Mouse (Mus musculus) liver, adult 2 months (tissue): ENCODE measurements at regions not wholly inside any gene's neighbourhood (a gene's known extent, or its start where the extent isn't known, plus 50 kb on each side); places are given as distances from the start of the nearest gene placed in this dataset.

ENCODE experiments used
- DNase-seq: peaks from one replicate; pipeline ENCODE4 v3.0.0-alpha.2; 2011; ENCODE audit warnings: low read depth, low spot score; ENCODE audit errors: extremely low read depth
- H3K27ac ChIP-seq: fragments of 200-500 bp; replicated peaks from 2 replicates; pipeline ENCODE4 v1.5.1; 2012; ENCODE audit warnings: low read depth, mild to moderate bottlenecking, control low read depth, inconsistent platforms, low read length; ENCODE audit not compliant: insufficient read depth
- H3K27me3 ChIP-seq: fragments of 200-500 bp; 2 replicates; pipeline ENCODE4 v1.6.1; 2012; ENCODE audit warnings: mild to moderate bottlenecking, moderate library complexity, low read length, inconsistent platforms; ENCODE audit not compliant: control insufficient read depth, insufficient read depth
- H3K36me3 ChIP-seq: fragments of 200-500 bp; 2 replicates; pipeline ENCODE4 v1.6.1; 2012; ENCODE audit warnings: low read length, inconsistent platforms; ENCODE audit not compliant: control insufficient read depth, insufficient read depth
- H3K4me1 ChIP-seq: fragments of 200-500 bp; 2 replicates; pipeline ENCODE4 v1.6.1; 2011; ENCODE audit warnings: low read length; ENCODE audit not compliant: control insufficient read depth, insufficient read depth
- H3K4me3 ChIP-seq: fragments of 200-500 bp; 2 replicates; pipeline ENCODE4 v1.5.1; 2011; ENCODE audit warnings: low read depth, mild to moderate bottlenecking, control low read depth, low read length, moderate library complexity; ENCODE audit not compliant: insufficient read depth
- H3K79me2 ChIP-seq: fragments of 200-500 bp; 2 replicates; pipeline ENCODE4 v1.6.1; 2012; ENCODE audit warnings: inconsistent platforms, mild to moderate bottlenecking, low read length, moderate library complexity; ENCODE audit not compliant: control insufficient read depth, insufficient read depth
- H3K9ac ChIP-seq: fragments of 200-500 bp; 2 replicates; pipeline ENCODE4 v1.6.1; 2012; ENCODE audit warnings: low read depth, mild to moderate bottlenecking, control low read depth, inconsistent platforms, low read length
- CTCF ChIP-seq: fragments of 200-500 bp; IDR thresholded peaks from 2 replicates; pipeline ENCODE4 v1.5.1; 2011; ENCODE audit warnings: low read depth, low read length, control low read depth
- POLR2A ChIP-seq: fragments of 200-500 bp; IDR thresholded peaks from 2 replicates; pipeline ENCODE4 v1.6.1; 2011; ENCODE audit warnings: low read length, control low read depth; ENCODE audit not compliant: insufficient read depth; ENCODE audit errors: extremely low read depth
- WGBS: fragments of 180-500 bp; shearing (Covaris S2); methylation state at CpG from one replicate; pipeline ENCODE4 v1.1.7; 2018; 5-methylcytosine and 5-hydroxymethylcytosine counted together

DNA sequence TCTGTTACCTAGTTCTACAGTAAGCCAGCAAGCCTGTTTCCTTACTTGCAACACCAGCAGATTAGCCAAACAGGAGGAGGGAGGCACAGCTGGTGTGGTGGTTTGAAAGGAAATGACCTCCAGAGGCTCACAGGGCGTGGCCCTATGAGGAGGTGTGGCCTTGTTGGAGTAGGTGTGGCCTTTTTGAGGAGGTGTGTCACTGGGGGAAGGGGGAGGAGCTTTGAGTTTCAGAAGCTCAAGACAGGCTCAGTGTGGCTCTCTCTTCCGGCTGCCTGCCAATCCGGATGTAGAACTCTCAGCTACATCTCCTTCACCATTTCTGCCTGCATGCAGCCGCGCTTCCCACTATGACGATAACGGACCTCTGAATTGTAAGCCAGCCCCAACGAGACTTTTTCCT, 82.7 kb downstream of the Zfp281 start:
- no peak for DNase-seq
- 90% methylated on average over 8 of the region's 8 CpGs for WGBS
- TF ChIP-seq POLR2A = no peak

GRCm38 (mm10) chr1:136707866-136708265, 83.2 kb downstream of the Zfp281 start:
- H3K27me3 ChIP-seq = no peaks in the 10 kb centered on the region
- TF ChIP-seq CTCF (no peak), POLR2A (no peak)
- DNase-seq = no peak
- H3K4me3 ChIP-seq = no peak overlapping the region
- WGBS = 93% methylated on average over 12 of the region's 12 CpGs
- no peak overlapping the region for H3K27ac ChIP-seq
- H3K9ac ChIP-seq = no peak overlapping the region
- H3K79me2 ChIP-seq = no peaks in the 10 kb centered on the region
- no peaks in the 10 kb centered on the region; the same call in 1 of the 2 replicates for H3K4me1 ChIP-seq
- no peaks in the 10 kb centered on the region for H3K36me3 ChIP-seq

More for the DNA sequence above, 82.7 kb downstream of the Zfp281 start:
- Histone ChIP-seq H3K4me3 (no peak overlapping the region), H3K27me3 (no peaks in the 10 kb centered on the region), H3K27ac (no peak overlapping the region), H3K9ac (no peak overlapping the region), H3K4me1 (no peaks in the 10 kb centered on the region; the same call in 1 of the 2 replicates), H3K79me2 (no peaks in the 10 kb centered on the region), H3K36me3 (no peaks in the 10 kb centered on the region)

GRCm38 (mm10) chr1:136710196-136710595, 85.5 kb downstream of the Zfp281 start:
- TF ChIP-seq CTCF (peak; percentile 19; the same call in 1 of the 2 replicates), POLR2A (no peak)
- Histone ChIP-seq H3K36me3 (no peaks in the 10 kb centered on the region), H3K79me2 (no peaks in the 10 kb centered on the region), H3K27me3 (no peaks in the 10 kb centered on the region), H3K27ac (no peak overlapping the region), H3K4me3 (no peak overlapping the region), H3K9ac (no peak overlapping the region), H3K4me1 (peaks cover 3% of the 10 kb centered on the region; the same call in 1 of the 2 replicates)
- no peak for DNase-seq
- 80% methylated on average over 4 of the region's 4 CpGs for WGBS

DNA sequence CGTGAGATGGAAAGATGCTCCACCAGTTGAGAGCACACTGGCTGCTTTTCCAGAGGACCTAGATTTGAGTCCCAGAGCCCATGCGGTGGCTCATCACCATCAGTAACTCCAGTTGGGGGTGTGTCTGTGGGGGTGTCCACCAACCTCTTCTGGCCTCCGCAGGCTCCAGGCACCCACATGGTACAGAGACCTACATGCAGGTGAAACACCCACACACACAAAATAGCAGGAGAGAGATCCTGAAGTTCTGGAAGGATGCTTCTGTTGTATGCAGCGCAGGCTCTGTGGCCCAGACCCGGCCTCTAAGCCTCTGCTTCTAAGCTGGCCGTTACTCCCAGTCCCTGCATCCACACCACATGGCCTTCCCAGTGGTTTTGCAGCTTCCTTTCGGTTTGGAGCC, 86.5 kb downstream of the Zfp281 start:
- no peak for TF ChIP-seq CTCF
- no peak for TF ChIP-seq POLR2A
- Histone ChIP-seq H3K4me3 (no peak overlapping the region), H3K4me1 (peaks cover 3% of the 10 kb centered on the region; the same call in 1 of the 2 replicates), H3K79me2 (no peaks in the 10 kb centered on the region), H3K27ac (no peak overlapping the region), H3K9ac (no peak overlapping the region), H3K36me3 (no peaks in the 10 kb centered on the region), H3K27me3 (no peaks in the 10 kb centered on the region)
- no peak for DNase-seq
- WGBS = 91% methylated on average over 7 of the region's 7 CpGs

DNA sequence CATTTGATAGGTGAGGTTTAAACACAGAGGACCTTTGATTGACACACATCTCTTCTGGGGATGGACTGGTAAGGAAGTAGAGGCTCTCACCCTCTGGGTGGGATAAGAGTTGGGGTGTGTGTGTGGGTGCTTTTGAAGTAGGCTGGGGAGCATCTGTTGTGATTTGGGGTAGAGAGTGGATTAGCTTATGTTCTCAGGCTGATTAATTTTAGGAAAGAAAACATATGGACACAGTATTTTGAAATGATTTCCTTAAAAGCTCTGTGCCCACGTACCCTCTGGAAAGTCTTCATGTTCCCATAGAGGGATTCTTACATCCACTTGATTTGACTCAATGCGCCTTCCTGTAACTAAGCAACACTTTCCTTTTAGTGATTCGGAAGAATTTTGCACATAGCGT, 89.4 kb downstream of the Zfp281 start:
- Histone ChIP-seq H3K4me3 (no peak overlapping the region), H3K9ac (no peak overlapping the region), H3K79me2 (no peaks in the 10 kb centered on the region), H3K27ac (no peak overlapping the region), H3K4me1 (peaks cover 6% of the 10 kb centered on the region), H3K27me3 (no peaks in the 10 kb centered on the region), H3K36me3 (no peaks in the 10 kb centered on the region)
- TF ChIP-seq CTCF (no peak), POLR2A (no peak)
- no peak for DNase-seq
- 98% methylated on average over 4 of the region's 4 CpGs for WGBS

DNA sequence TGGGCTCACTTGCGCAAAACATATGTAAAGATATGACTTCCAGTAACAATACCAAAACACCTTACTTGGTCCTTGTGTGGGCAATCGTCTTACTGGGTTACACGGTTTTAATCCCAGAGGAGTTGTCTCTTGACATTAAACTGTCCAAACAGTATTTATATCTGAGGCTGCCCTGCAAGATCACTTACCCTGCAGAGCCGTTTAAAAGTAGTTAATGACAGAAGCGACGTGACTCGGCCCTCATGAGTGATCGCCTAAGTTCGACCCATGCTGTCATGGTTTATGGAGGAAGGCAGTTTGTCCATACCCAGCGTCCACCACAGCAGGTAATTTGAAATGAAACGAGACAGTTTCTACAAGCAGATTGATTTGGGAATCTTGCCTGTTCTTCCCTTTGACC, 90.3 kb downstream of the Zfp281 start:
- no peak for TF ChIP-seq CTCF
- TF ChIP-seq POLR2A = no peak
- H3K27ac ChIP-seq = no peak overlapping the region
- WGBS = 53% methylated on average over 11 of the region's 11 CpGs

More for the DNA sequence above, 90.3 kb downstream of the Zfp281 start:
- Histone ChIP-seq H3K79me2 (no peaks in the 10 kb centered on the region), H3K4me3 (no peak overlapping the region), H3K4me1 (peaks cover 6% of the 10 kb centered on the region), H3K36me3 (no peaks in the 10 kb centered on the region), H3K9ac (no peak overlapping the region), H3K27me3 (no peaks in the 10 kb centered on the region)
- peak; percentile 77 for DNase-seq
